Mouse (Mus musculus) lung, postnatal 4 days (tissue): ENCODE data around the gene Xylt2.
"Not testable (repeated sequence)": the region's sequence is repeated elsewhere in the genome, so short reads cannot be mapped to it uniquely, and the experiment has no call there.

Experiments used
- DNase-seq, 2 experiments: peaks; one replicate each; pipeline ENCODE4 v3.0.0; 2021

Xylt2 gene

GRCm38 (mm10) chr11:94676754-94677606, at the start of gene Xylt2:
TSS of gene Xylt2 (minus strand) at chr11:94677515.
- DNase-seq: peak; percentile 95 to 96

- DNase-seq: no peak
Measured at GRCm38 (mm10) chr11:94719216-94719615, 41.9 kb upstream of the Xylt2 start.

GRCm38 (mm10) chr11:94718113-94718909, 41.0 kb upstream of the Xylt2 start:
- DNase-seq: no peak

GRCm38 (mm10) chr11:94717239-94717638, 39.9 kb upstream of the Xylt2 start:
- DNase-seq: no peak

GRCm38 (mm10) chr11:94716754-94717153, 39.4 kb upstream of the Xylt2 start:
- DNase-seq: peak; percentile 54 to 62

- no peak for DNase-seq
Measured at GRCm38 (mm10) chr11:94715622-94716021, 38.3 kb upstream of the Xylt2 start.

GRCm38 (mm10) chr11:94713246-94713860, 36.0 kb upstream of the Xylt2 start:
- peak; percentile 29 to 72 for DNase-seq

GRCm38 (mm10) chr11:94704472-94704871, 27.2 kb upstream of the Xylt2 start, which contains the start of gene Gm11541:
TSS of gene Gm11541 (minus strand) at chr11:94704499.
- DNase-seq: peak; percentile 18 to 30

GRCm38 (mm10) chr11:94704020-94704419, 26.7 kb upstream of the Xylt2 start:
- DNase-seq: no peak

- DNase-seq: no peak
Measured at GRCm38 (mm10) chr11:94702216-94702610, 24.9 kb upstream of the Xylt2 start.

GRCm38 (mm10) chr11:94701401-94702215, 24.3 kb upstream of the Xylt2 start:
- DNase-seq: no peak

- no peak for DNase-seq
Measured at GRCm38 (mm10) chr11:94699399-94699798, 22.1 kb upstream of the Xylt2 start.

GRCm38 (mm10) chr11:94697703-94698464, 20.6 kb upstream of the Xylt2 start:
- no peak for DNase-seq

GRCm38 (mm10) chr11:94697140-94697539, 19.8 kb upstream of the Xylt2 start:
- DNase-seq: no peak

GRCm38 (mm10) chr11:94695508-94695907, 18.2 kb upstream of the Xylt2 start:
- DNase-seq: no peak

GRCm38 (mm10) chr11:94692502-94692901, 15.2 kb upstream of the Xylt2 start:
- DNase-seq: not testable (repeated sequence)

- DNase-seq: no peak
Measured at GRCm38 (mm10) chr11:94687178-94687577, 9.9 kb upstream of the Xylt2 start.

- DNase-seq: no peak
Measured at GRCm38 (mm10) chr11:94682427-94682826, 5.1 kb upstream of the Xylt2 start.

- DNase-seq: no peak
Measured at GRCm38 (mm10) chr11:94681640-94682039, 4.3 kb upstream of the Xylt2 start.

GRCm38 (mm10) chr11:94680639-94681038, 3.3 kb upstream of the Xylt2 start:
- DNase-seq: no peak

GRCm38 (mm10) chr11:94677607-94678145, 361 bp upstream of the Xylt2 start:
- no peak for DNase-seq
